Mouse (Mus musculus) stomach, postnatal 0 days (tissue): ENCODE measurements around the gene Adss. TPM values are rescaled to one million over a fixed set of nuclear protein-coding genes. Genes with fewer than 3 reads are reported as not detected.

Experiments
- ATAC-seq: fragments of 200-750 bp; cut with Nextera tagmentation; 2 replicates; pipeline ENCODE4 v1.8.0; 2017; ENCODE audit not compliant: low FRiP score, low TSS enrichment
- DNase-seq: peaks from one replicate; pipeline ENCODE4 v3.0.0-alpha.2; 2016; ENCODE audit warnings: low spot score
- H3K27ac ChIP-seq: fragments of 300-500 bp; sonication (generic); replicated peaks from 2 replicates; pipeline ENCODE4 v1.5.1; 2014; ENCODE audit warnings: mild to moderate bottlenecking, control low read depth
- H3K27me3 ChIP-seq: fragments of 300-500 bp; sonication (generic); 2 replicates; pipeline ENCODE4 v1.6.1; 2014; ENCODE audit warnings: low read length; ENCODE audit not compliant: control insufficient read depth, insufficient read depth
- H3K36me3 ChIP-seq: fragments of 300-500 bp; sonication (generic); 2 replicates; pipeline ENCODE4 v1.6.1; 2014; ENCODE audit warnings: low read length, mixed read lengths; ENCODE audit not compliant: control insufficient read depth, insufficient read depth
- H3K4me1 ChIP-seq: fragments of 300-500 bp; sonication (generic); replicated peaks from 2 replicates; pipeline ENCODE4 v1.6.1; 2014; ENCODE audit warnings: antibody characterized with exemption; ENCODE audit not compliant: control insufficient read depth, insufficient read depth
- H3K4me2 ChIP-seq: fragments of 300-500 bp; sonication (generic); replicated peaks from 2 replicates; pipeline ENCODE4 v1.6.1; 2014; ENCODE audit warnings: low read depth, mild to moderate bottlenecking, control low read depth, moderate library complexity
- H3K4me3 ChIP-seq: fragments of 300-500 bp; sonication (generic); 2 replicates; pipeline ENCODE4 v1.5.1; 2014; ENCODE audit warnings: low read depth, low read length, control low read depth
- H3K9ac ChIP-seq: fragments of 300-500 bp; sonication (generic); 2 replicates; pipeline ENCODE4 v1.6.1; 2014; ENCODE audit warnings: mild to moderate bottlenecking, low read length, control low read depth, mixed read lengths
- H3K9me3 ChIP-seq: fragments of 300-500 bp; sonication (generic); 2 replicates; pipeline ENCODE4 v1.6.1; 2016; ENCODE audit warnings: low read length; ENCODE audit not compliant: control insufficient read depth
- CTCF ChIP-seq: IDR thresholded peaks from 2 replicates; pipeline ENCODE4 v1.5.1; 2016; ENCODE audit warnings: antibody characterized with exemption, low read depth, mild to moderate bottlenecking, moderate library complexity
- EP300 ChIP-seq: optimal IDR thresholded peaks from 2 replicates; pipeline ENCODE3; 2016; ENCODE audit warnings: antibody characterized with exemption
- WGBS: fragments of 180-500 bp; shearing (Covaris S2); extraction: QIAGEN DNeasy Blood & Tissue Kit; methylation state at CpG from one replicate; pipeline ENCODE4 v1.1.7; 2014; 5-methylcytosine and 5-hydroxymethylcytosine counted together
- polyA plus RNA-seq: library from polyadenylated mRNA; unstranded; fragments of >200 nt; fragmentation: Nextera tagmentation; extraction: Ambion mirVana; gene quantifications from 2 replicates; pipeline ENCODE4 v1.2.1, GENCODE M21; 2015

Adss gene
- polyA plus RNA-seq, 1 experiment from 2014 or later: 32.4 TPM

- Histone ChIP-seq H3K36me3 (no peaks in the 10 kb centered on the region), H3K27ac (no peak overlapping the region), H3K9me3 (peaks cover 4% of the 10 kb centered on the region; the same call in 1 of the 2 replicates), H3K4me2 (no peak overlapping the region), H3K9ac (no peak overlapping the region), H3K27me3 (no peaks in the 10 kb centered on the region), H3K4me1 (no peaks in the 10 kb centered on the region), H3K4me3 (no peak overlapping the region)
- 53% methylated on average over 1 of the region's 1 CpGs for WGBS
- ATAC-seq: no peak
- no peak for TF ChIP-seq EP300
- no peak for TF ChIP-seq CTCF
- DNase-seq: no peak
Measured at GRCm38 (mm10) chr1:177753496-177753895, 42.8 kb downstream of the Adss start.

- Histone ChIP-seq H3K27me3 (no peaks in the 10 kb centered on the region), H3K9ac (no peak overlapping the region), H3K4me3 (no peak overlapping the region), H3K4me1 (no peaks in the 10 kb centered on the region), H3K27ac (no peak overlapping the region), H3K36me3 (no peaks in the 10 kb centered on the region), H3K9me3 (peaks cover 4% of the 10 kb centered on the region; the same call in 1 of the 2 replicates), H3K4me2 (no peak overlapping the region)
- 80% methylated on average over 6 of the region's 6 CpGs for WGBS
- no peak for TF ChIP-seq CTCF
- TF ChIP-seq EP300: no peak
- DNase-seq (no peak), ATAC-seq (peak; percentile 83)
Measured at GRCm38 (mm10) chr1:177747869-177748540, 48.3 kb downstream of the Adss start.

GRCm38 (mm10) chr1:177744521-177745325 lies 51.6 kb downstream of the Adss start:
- Histone ChIP-seq H3K4me3 (no peak overlapping the region), H3K4me1 (no peaks in the 10 kb centered on the region), H3K9me3 (no peaks in the 10 kb centered on the region), H3K4me2 (no peak overlapping the region), H3K9ac (no peak overlapping the region), H3K36me3 (no peaks in the 10 kb centered on the region), H3K27me3 (no peaks in the 10 kb centered on the region), H3K27ac (no peak overlapping the region)
- WGBS: 68% methylated on average over 7 of the region's 7 CpGs
- DNase-seq (peak; percentile 21), ATAC-seq (peak; percentile 62)
- TF ChIP-seq EP300 (no peak), CTCF (no peak)

- no peaks in the 10 kb centered on the region for H3K9me3 ChIP-seq
- H3K27me3 ChIP-seq: no peaks in the 10 kb centered on the region
- H3K4me3 ChIP-seq: no peak overlapping the region
- H3K27ac ChIP-seq: no peak overlapping the region
- DNase-seq (peak; percentile 11), ATAC-seq (no peak)
- H3K4me1 ChIP-seq: no peaks in the 10 kb centered on the region
- H3K9ac ChIP-seq: no peak overlapping the region
- no peak for TF ChIP-seq CTCF
- TF ChIP-seq EP300: no peak
- 74% methylated on average over 1 of the region's 1 CpGs for WGBS
- no peak overlapping the region for H3K4me2 ChIP-seq
- H3K36me3 ChIP-seq: no peaks in the 10 kb centered on the region
Measured at GRCm38 (mm10) chr1:177742119-177742518, 54.2 kb downstream of the Adss start.

GRCm38 (mm10) chr1:177740707-177741106 lies 55.6 kb downstream of the Adss start:
- Histone ChIP-seq H3K9ac (no peak overlapping the region), H3K4me3 (no peak overlapping the region), H3K4me1 (no peaks in the 10 kb centered on the region), H3K9me3 (no peaks in the 10 kb centered on the region), H3K27me3 (no peaks in the 10 kb centered on the region), H3K36me3 (no peaks in the 10 kb centered on the region), H3K27ac (no peak overlapping the region), H3K4me2 (no peak overlapping the region)
- no peak for DNase-seq
- WGBS: 53% methylated on average over 1 of the region's 1 CpGs
- TF ChIP-seq CTCF (no peak), EP300 (no peak)
- peak; percentile 53; the same call in 1 of the 2 replicates for ATAC-seq
